Mouse (Mus musculus) neural tube, embryonic 11.5 days (tissue): ENCODE measurements around the gene Masp2. TPM values are rescaled to one million over a fixed set of nuclear protein-coding genes. Genes with fewer than 3 reads are reported as not detected.

Experiments
- ATAC-seq: fragments of 200-750 bp; cut with Nextera tagmentation; 2 replicates; pipeline ENCODE4 v1.8.0; 2017; ENCODE audit warnings: moderate number of reproducible peaks, mild to moderate bottlenecking, moderate TSS enrichment, moderate library complexity; ENCODE audit not compliant: insufficient read depth, low FRiP score, low TSS enrichment
- DNase-seq: peaks from one replicate; pipeline ENCODE4 v3.0.0-alpha.2; 2015; ENCODE audit warnings: low spot score
- H3K27ac ChIP-seq: fragments of 300-500 bp; sonication (generic); 2 replicates; pipeline ENCODE4 v1.5.1; 2014; ENCODE audit warnings: low read depth, mild to moderate bottlenecking, low read length
- H3K27me3 ChIP-seq: fragments of 300-500 bp; sonication (generic); 2 replicates; pipeline ENCODE4 v1.6.1; 2014; ENCODE audit warnings: mild to moderate bottlenecking, low read length, mixed read lengths; ENCODE audit not compliant: control insufficient read depth, insufficient read depth
- H3K36me3 ChIP-seq: fragments of 300-500 bp; sonication (generic); 2 replicates; pipeline ENCODE4 v1.6.1; 2014; ENCODE audit warnings: mild to moderate bottlenecking, low read length, moderate library complexity, mixed read lengths; ENCODE audit not compliant: control insufficient read depth, insufficient read depth
- H3K4me1 ChIP-seq: fragments of 300-500 bp; sonication (generic); 2 replicates; pipeline ENCODE4 v1.6.1; 2014; ENCODE audit warnings: low read length, mixed read lengths; ENCODE audit not compliant: control insufficient read depth, insufficient read depth
- H3K4me2 ChIP-seq: fragments of 300-500 bp; sonication (generic); 2 replicates; pipeline ENCODE4 v1.6.1; 2014; ENCODE audit warnings: low read depth, mild to moderate bottlenecking, moderate library complexity
- H3K4me3 ChIP-seq: fragments of 300-500 bp; sonication (generic); 2 replicates; pipeline ENCODE4 v1.5.1; 2014; ENCODE audit warnings: low read depth, low read length
- H3K9ac ChIP-seq: fragments of 300-500 bp; sonication (generic); 2 replicates; pipeline ENCODE4 v1.6.1; 2014; ENCODE audit warnings: mild to moderate bottlenecking, low read length
- H3K9me3 ChIP-seq: fragments of 300-500 bp; sonication (generic); 2 replicates; pipeline ENCODE4 v1.6.1; 2016; ENCODE audit warnings: low read length; ENCODE audit not compliant: control insufficient read depth
- WGBS: fragments of 180-500 bp; shearing (Covaris S2); extraction: QIAGEN DNeasy Blood & Tissue Kit; methylation state at CpG from one replicate; pipeline ENCODE4 v1.1.7; 2014; 5-methylcytosine and 5-hydroxymethylcytosine counted together
- polyA plus RNA-seq: library from polyadenylated mRNA; unstranded; fragments of >200 nt; fragmentation: Nextera tagmentation; extraction: Ambion mirVana; gene quantifications from 2 replicates; pipeline ENCODE4 v1.2.1, GENCODE M21; 2014

The Masp2 gene
- polyA plus RNA-seq, result 0.17 and 0.35 TPM in 2 replicates

DNA sequence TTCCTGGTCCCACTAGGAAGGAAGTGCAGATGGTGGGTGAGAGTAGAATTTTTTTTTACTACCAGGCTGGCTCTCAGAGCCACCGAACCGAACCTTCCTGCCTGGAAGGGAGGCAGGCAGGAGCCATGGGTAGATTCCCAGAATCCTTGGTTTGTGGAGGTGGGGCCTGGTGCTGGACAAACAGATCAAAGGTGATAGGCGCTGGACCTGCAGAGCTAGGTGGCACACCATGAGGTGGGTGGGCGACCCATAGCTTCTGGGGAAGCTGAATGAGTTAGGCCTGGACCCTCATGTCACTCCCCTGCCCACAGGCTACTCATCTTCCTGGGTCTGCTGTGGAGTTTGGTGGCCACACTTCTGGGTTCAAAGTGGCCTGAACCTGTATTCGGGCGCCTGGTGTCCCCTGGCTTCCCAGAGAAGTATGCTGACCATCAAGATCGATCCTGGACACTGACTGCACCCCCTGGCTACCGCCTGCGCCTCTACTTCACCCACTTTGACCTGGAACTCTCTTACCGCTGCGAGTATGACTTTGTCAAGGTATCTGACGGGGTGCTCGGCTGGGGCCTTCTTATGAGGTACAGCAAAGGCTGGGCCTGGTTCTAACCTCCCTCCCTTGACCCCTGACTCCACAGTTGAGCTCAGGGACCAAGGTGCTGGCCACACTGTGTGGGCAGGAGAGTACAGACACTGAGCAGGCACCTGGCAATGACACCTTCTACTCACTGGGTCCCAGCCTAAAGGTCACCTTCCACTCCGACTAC is at the start of gene Masp2:
TSS of gene Masp2 (plus strand) at position 198 of the 764 bp plus-strand sequence.
- no peak within 1 kb of the TSS for H3K4me2 ChIP-seq
- H3K27me3 ChIP-seq, result no peaks in the 10 kb centered on the region
- ATAC-seq (no peak), DNase-seq (no peak)
- 92% methylated on average over 14 of the region's 14 CpGs for WGBS
- no peak within 1 kb of the TSS for H3K9ac ChIP-seq
- no peaks in the 10 kb centered on the region for H3K36me3 ChIP-seq
- no peaks in the 10 kb centered on the region for H3K4me1 ChIP-seq
- H3K4me3 ChIP-seq, result no peak within 1 kb of the TSS
- no peak within 1 kb of the TSS for H3K27ac ChIP-seq
- no peaks in the 10 kb centered on the region for H3K9me3 ChIP-seq

DNA sequence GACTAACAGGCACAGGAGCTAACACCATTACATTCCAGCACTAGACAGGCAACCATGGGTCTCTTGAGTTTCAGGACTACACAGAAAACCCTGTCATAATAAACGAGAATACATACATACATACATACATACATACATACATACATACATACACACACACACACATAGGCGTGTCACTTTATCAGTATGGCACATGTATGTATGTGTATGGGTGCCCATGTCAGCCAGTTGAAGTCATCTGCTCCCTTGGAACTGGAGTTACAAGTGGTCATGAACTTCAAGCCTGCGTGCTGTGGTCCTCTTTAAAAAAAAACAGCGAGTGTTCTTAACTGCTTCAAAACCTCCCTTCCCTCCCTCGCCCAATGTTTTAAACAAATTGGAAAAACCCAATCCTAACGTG is 44.6 kb upstream of the Masp2 start:
- H3K9ac ChIP-seq, result peak overlapping the region; percentile 89
- no peaks in the 10 kb centered on the region for H3K27me3 ChIP-seq
- peak overlapping the region; percentile 65 for H3K4me2 ChIP-seq
- H3K4me1 ChIP-seq, result no peaks in the 10 kb centered on the region
- H3K36me3 ChIP-seq, result peaks cover 31% of the 10 kb centered on the region
- WGBS, result 32% methylated on average over 6 of the region's 6 CpGs
- no peak overlapping the region; the same call in 1 of the 2 replicates for H3K27ac ChIP-seq
- no peaks in the 10 kb centered on the region for H3K9me3 ChIP-seq
- no peak; the same call in 1 of the 2 replicates for ATAC-seq
- H3K4me3 ChIP-seq, result peak overlapping the region; percentile 67
- no peak for DNase-seq

DNA sequence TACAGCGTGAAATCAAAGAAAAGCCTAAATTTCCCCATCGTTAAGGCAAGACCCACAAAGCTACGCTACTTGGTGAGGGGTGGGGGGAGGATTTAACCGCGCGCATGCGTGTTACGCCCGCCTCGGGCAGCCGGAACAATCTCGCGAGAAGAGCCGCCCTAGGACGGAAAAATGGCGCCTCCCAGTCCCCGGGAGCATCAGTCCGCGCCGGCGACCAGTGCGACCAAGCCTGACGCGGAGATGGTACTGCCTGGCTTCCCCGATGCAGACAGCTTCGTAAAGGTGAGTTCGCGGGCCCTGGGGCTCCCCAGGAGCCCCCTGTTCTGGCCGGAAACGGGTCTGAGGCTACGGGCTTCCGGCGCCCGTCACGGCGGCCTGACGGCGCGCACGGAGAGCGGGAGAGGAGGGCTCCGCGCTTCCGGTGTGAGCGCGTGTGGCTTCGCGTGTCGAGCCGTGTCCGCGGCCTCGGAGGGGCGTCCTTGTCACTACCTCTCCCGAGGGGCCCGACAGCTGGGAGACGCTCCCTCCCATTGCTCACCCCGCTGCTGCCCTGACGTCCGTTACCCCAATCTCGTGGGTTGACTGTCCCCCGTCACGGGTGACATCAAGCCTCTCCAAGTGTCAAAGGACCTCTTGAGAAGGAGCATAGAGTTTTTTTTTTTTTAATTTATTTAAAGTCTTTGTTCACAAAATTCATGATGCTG is 43.9 kb upstream of the Masp2 start, which contains the start of gene Exosc10:
TSS of gene Exosc10 (plus strand) at position 133 of the 704 bp plus-strand sequence.
- H3K4me2 ChIP-seq, result peak within 1 kb of the TSS; percentile 65
- H3K9ac ChIP-seq, result peak within 1 kb of the TSS; percentile 89
- WGBS, result under 1% methylated on average over 63 of the region's 63 CpGs
- peaks cover 30% of the 10 kb centered on the region for H3K36me3 ChIP-seq
- H3K27ac ChIP-seq, result peak within 1 kb of the TSS; percentile 88
- H3K9me3 ChIP-seq, result no peaks in the 10 kb centered on the region
- peak within 1 kb of the TSS; percentile 67 for H3K4me3 ChIP-seq
- peak; percentile 93 for DNase-seq
- peak; percentile 92 for ATAC-seq
- no peaks in the 10 kb centered on the region for H3K27me3 ChIP-seq
- H3K4me1 ChIP-seq, result no peaks in the 10 kb centered on the region

DNA sequence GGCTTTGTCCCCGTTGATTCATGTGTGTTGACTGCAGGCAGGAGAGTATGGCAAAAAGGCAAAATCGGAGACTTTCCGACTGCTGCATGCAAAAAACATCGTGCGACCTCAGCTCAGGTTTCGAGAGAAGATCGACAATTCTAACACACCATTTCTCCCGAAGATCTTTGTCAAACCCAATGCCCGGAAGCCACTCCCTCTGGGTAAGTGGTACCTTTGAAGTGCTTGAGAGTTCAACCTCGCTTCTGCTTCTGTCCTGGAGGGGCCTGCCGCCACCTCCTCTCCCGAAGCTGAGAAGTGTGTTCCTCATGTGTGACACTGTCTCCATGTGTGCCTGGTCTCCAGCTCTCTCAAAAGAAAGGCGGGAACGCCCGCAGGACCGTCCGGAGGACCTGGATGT is 39.7 kb upstream of the Masp2 start:
- Histone ChIP-seq H3K4me3 (no peak overlapping the region), H3K27me3 (no peaks in the 10 kb centered on the region), H3K4me1 (no peaks in the 10 kb centered on the region), H3K36me3 (peaks cover 50% of the 10 kb centered on the region), H3K9ac (no peak overlapping the region), H3K27ac (no peak overlapping the region), H3K9me3 (no peaks in the 10 kb centered on the region), H3K4me2 (no peak overlapping the region)
- DNase-seq, result no peak
- WGBS, result 94% methylated on average over 17 of the region's 17 CpGs
- no peak for ATAC-seq

DNA sequence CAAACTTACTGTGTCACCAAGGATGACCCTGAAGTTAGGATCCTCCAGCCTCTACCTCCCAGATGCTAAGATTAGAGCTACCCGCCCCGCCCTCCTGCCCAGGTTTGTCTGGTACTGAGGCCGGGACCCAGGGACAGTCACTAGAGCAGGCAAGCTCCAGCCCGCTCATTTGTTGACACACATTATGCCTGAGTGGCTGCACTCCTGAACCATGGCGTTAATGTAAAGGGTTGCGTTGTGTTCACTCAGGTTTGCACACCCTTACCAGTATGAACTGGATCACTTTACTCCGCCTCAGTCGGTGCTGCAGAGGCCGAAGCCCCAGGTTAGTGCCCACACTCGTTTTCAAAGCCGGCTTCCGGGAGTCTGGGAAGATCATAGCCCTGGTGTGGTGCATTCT is 38.8 kb upstream of the Masp2 start:
- no peak overlapping the region for H3K27ac ChIP-seq
- H3K4me1 ChIP-seq, result no peaks in the 10 kb centered on the region
- H3K27me3 ChIP-seq, result no peaks in the 10 kb centered on the region
- H3K36me3 ChIP-seq, result peaks cover 53% of the 10 kb centered on the region
- no peak overlapping the region for H3K9ac ChIP-seq
- ATAC-seq, result no peak
- no peaks in the 10 kb centered on the region for H3K9me3 ChIP-seq
- H3K4me3 ChIP-seq, result no peak overlapping the region
- WGBS, result 94% methylated on average over 12 of the region's 12 CpGs
- no peak for DNase-seq
- no peak overlapping the region for H3K4me2 ChIP-seq

DNA sequence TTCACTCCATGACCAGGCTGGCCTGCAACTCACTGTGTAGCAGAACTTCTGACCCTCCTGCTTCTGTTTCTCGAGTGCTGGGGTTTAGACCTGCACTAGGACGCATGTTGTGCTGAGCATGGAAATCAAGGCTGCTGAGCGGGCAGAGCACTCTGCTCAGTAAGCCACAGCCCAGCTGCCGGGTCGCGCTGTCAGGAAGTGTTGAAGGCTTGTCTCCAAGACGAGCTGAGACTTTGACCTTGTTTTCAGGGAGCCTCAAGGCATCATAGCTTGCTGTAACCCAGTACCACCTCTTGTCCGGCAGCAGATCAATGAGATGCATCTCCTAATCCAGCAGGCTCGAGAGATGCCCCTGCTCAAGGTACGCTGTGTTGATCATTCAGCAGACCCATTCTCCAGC is 32.2 kb upstream of the Masp2 start:
- ATAC-seq, result no peak
- Histone ChIP-seq H3K9me3 (no peaks in the 10 kb centered on the region), H3K27ac (no peak overlapping the region), H3K9ac (no peak overlapping the region), H3K4me1 (no peaks in the 10 kb centered on the region), H3K36me3 (peaks cover 56% of the 10 kb centered on the region), H3K27me3 (no peaks in the 10 kb centered on the region), H3K4me3 (no peak overlapping the region), H3K4me2 (no peak overlapping the region)
- WGBS, result 90% methylated on average over 10 of the region's 10 CpGs
- no peak for DNase-seq

DNA sequence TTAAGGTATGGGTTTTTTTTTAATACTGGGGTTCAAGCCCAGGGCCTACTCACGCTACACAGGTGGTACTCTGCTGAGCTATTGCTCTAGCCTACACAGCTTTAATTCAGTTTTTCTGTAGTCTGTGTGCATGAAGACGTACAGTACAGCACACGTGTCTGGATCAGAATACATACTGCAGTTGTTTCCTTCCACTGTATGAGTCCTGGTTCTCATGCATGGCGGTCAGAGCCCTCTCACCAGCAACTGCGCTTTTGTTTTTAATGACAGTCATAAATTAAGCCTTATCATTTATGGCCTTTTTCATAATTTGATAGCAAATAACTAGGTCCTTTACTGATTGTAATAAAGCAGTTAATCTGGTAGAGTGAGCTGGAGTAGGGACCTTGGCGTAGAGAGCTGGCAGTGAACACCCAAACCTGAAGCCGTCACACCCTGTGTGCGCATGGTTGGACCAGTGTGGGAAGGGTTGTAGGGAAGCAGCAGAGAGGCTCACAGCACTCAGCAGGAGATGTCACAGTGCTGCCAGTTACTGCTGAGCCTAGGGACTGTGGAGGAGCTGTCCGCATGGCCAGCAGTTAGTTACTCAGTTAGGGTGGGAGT is 31.6 kb upstream of the Masp2 start:
- H3K4me1 ChIP-seq, result no peaks in the 10 kb centered on the region
- H3K9me3 ChIP-seq, result no peaks in the 10 kb centered on the region
- no peak overlapping the region for H3K9ac ChIP-seq
- H3K27me3 ChIP-seq, result no peaks in the 10 kb centered on the region
- ATAC-seq (no peak), DNase-seq (no peak)
- 97% methylated on average over 9 of the region's 9 CpGs for WGBS
- no peak overlapping the region for H3K27ac ChIP-seq
- no peak overlapping the region for H3K4me2 ChIP-seq
- peaks cover 54% of the 10 kb centered on the region for H3K36me3 ChIP-seq
- H3K4me3 ChIP-seq, result no peak overlapping the region

DNA sequence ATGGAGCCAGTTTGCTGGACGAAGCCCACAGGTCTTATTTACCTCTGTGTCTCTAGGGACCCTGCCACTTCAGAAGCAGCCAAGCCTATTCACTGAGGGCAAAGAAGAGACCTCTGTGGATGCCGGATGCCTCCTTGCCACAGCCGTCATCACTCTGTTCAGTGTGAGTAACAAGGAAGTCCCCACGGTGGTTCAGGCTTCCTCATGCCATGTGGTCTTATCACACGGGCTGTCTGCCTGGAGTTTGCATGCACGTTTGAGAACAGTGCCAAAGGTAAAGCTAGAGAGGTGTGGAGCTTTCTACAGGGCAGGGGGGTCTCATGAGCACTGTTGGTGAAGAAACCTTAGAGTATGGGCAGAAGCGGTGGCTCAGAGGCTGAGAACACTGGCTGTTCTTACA is 29.1 kb upstream of the Masp2 start:
- Histone ChIP-seq H3K4me1 (no peaks in the 10 kb centered on the region), H3K9me3 (no peaks in the 10 kb centered on the region), H3K4me3 (no peak overlapping the region), H3K27me3 (no peaks in the 10 kb centered on the region), H3K4me2 (no peak overlapping the region), H3K27ac (no peak overlapping the region), H3K9ac (no peak overlapping the region), H3K36me3 (peaks cover 52% of the 10 kb centered on the region)
- DNase-seq (no peak), ATAC-seq (no peak)
- 93% methylated on average over 7 of the region's 7 CpGs for WGBS
